In the genomic region with DNA sequence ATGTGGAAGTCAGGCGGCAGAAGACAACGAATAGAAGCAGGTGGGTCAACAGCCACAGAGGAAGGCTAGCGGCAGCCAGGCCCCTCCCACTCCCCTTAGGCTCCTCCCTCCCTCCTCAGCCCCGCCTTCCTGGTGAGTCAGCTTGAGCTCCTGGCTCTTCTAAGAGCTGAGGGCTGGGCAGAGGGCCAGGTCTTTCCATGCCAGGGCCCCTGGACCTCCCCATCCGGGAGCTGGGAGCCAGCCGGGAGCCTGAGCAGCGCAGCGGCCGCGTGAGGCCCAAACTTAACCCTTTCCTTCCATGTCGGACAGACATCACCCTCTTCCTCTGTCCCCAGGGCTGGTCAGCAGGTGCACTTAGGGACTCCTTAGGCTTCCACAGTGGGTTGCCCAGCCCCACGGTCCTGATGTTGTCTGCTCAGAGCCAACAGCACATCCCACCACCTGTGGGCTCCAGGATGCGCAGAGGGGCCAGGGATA, we compare ENCODE assay signal across 8 mouse cellular contexts.
DNase-seq lines count a peak whose midpoint lies in the region; ATAC-seq lines count a peak whose summit lies in the region.

No protein-coding gene starts in this region.

- H3K4me3 ChIP-seq in embryonic facial prominence, embryonic 12.5 days, result peak overlapping the region; percentile 15; the same call in 1 of the 2 replicates
- H3K4me3 ChIP-seq in midbrain, embryonic 10.5 days, result peak overlapping the region; percentile 45

- peak overlapping the region; percentile 47 for H3K4me2 ChIP-seq in embryonic facial prominence, embryonic 12.5 days (replicated peaks)

- peak overlapping the region; percentile 51 for H3K27ac ChIP-seq in embryonic facial prominence, embryonic 12.5 days
- peak overlapping the region; percentile 64 for H3K27ac ChIP-seq in midbrain, embryonic 10.5 days (replicated peaks)

- peak; percentile 86 for ATAC-seq in embryonic facial prominence, embryonic 12.5 days (ENCODE audit: insufficient number of reproducible peaks, insufficient read depth, low FRiP score, low TSS enrichment)
- ATAC-seq in erythroid progenitor cell, adult 5-6 weeks (replicated peaks; ENCODE audit: low FRiP score, poor library complexity, severe bottlenecking), result no peak

- DNase-seq in adrenal gland, postnatal 36 days, result peak; percentile 98 to 99
- DNase-seq in heart, adult 18-20 months, result peak; percentile 92 to 96
- peak; percentile 93 for DNase-seq in kidney, adult 18-20 months
- DNase-seq in left cerebral cortex, postnatal 4 days, result peak; percentile 97
- peak; percentile 72 for DNase-seq in midbrain, embryonic 10.5 days (ENCODE audit: low spot score)
- peak; percentile 87 for DNase-seq in right cerebral cortex, postnatal 4 days

- no peak overlapping the region for H3K9ac ChIP-seq in embryonic facial prominence, embryonic 12.5 days

- 1% methylated on average over 13 of the region's 13 CpGs for WGBS in embryonic facial prominence, embryonic 12.5 days
- WGBS in midbrain, embryonic 10.5 days, result 1% methylated on average over 13 of the region's 13 CpGs

- H3K9me3 ChIP-seq in embryonic facial prominence, embryonic 12.5 days, result no peaks in the 10 kb centered on the region
- no peaks in the 10 kb centered on the region; the same call in 1 of the 2 replicates for H3K9me3 ChIP-seq in midbrain, embryonic 10.5 days (replicated peaks)

- intact Hi-C loops in left cerebral cortex, postnatal 4 days (cut with DNase I), result no loop called here

- no peaks in the 10 kb centered on the region for H3K36me3 ChIP-seq in embryonic facial prominence, embryonic 12.5 days
- H3K36me3 ChIP-seq in midbrain, embryonic 10.5 days, result no peaks in the 10 kb centered on the region

- H3K27me3 ChIP-seq in embryonic facial prominence, embryonic 12.5 days, result no peaks in the 10 kb centered on the region
- H3K27me3 ChIP-seq in midbrain, embryonic 10.5 days (ENCODE audit: low read depth, poor library complexity, severe bottlenecking), result peaks cover 37% of the 10 kb centered on the region

- H3K4me1 ChIP-seq in embryonic facial prominence, embryonic 12.5 days, result peaks cover 21% of the 10 kb centered on the region
- H3K4me1 ChIP-seq in midbrain, embryonic 10.5 days, result peaks cover 26% of the 10 kb centered on the region
